Mouse (Mus musculus) lung, postnatal 10 days (tissue): ENCODE results near the gene Wdr70.

ENCODE experiments used
- DNase-seq: peaks from one replicate; pipeline ENCODE4 v3.0.0; 2021

Wdr70 gene

GRCm38 (mm10) chr15:7842398-7842797, 256.6 kb downstream of the Wdr70 start:
- no peak for DNase-seq

DNA sequence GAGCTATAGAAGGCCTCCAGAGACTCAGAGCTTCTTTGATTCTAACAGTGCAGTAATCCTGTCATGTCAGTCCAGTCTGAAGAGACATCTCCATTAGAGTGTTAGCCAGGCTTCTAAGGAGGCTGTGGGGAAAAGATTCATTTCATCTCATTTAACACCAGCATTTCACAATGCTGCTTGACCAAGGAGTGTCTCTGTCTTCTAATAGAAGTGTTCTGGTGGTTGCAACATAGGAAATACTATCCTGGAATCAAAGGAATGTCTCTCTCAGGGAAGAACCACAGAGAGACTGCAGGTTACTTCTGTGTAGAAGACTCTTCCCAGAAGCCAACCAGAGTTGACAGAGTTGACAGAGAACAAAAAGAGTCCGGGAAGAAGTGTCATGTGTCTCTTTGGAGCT, 257.3 kb downstream of the Wdr70 start:
- DNase-seq, result no peak

- DNase-seq, result no peak
Observed at GRCm38 (mm10) chr15:7838921-7839309, 260.1 kb downstream of the Wdr70 start.

DNA sequence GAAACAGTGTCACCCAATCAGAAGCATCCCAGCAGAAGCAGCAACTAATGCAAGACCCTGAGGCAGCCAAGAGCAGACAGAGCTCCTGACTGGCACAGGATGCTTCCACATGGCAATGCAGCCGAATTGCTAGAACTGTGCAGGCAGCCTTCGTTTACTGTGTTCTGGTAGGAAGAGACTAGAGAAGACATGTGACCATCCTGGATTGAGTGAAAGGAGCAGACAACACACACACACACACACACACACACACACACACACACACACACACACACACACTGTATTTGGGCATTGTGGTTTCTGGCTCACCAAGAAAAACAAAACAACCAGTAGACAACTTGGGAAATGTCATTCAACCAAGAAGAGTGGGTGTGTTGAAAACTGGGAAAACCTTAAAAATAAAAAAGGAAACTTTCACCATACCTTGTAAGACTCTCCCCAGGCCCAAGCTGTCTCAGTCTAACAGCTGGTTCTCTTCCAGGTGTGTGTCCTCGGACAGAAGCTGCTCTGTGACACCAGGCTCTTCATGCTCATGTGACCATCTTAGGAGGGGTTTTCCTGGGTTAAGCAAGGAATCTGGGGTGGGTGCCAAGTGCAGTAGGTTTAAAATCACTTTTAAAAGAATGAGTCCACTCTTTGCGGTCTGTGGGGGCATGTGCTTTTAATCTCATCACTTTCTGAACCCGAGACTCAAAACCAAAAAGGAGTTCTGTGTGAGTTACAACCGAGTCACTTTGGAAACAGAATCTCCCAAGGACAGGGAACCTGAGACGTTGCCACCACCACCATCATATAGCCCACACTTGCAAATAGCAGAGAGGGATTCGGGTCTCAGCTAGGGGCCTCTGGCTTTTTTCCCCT, 260.7 kb downstream of the Wdr70 start:
- DNase-seq, result no peak

DNA sequence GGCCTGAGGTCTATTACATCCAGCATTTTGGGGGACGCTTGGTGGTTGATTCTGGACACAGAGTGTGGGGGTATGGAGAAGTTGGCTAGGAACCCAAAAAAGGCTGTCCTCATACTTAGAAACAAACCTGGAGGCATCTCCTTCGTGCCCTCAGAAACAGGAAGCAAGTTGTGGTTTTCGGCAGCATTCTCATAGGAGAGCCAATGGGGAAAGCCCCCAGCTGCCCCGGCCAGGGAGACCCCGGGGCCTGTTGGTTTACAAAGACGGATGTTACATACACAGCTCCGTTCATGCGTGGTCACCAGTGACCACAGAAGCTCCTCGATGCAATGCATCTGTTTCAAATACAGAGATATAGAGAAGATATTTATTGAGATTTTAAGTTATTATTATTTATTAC, 263.6 kb downstream of the Wdr70 start:
- no peak for DNase-seq

GRCm38 (mm10) chr15:7825530-7825929, 273.5 kb downstream of the Wdr70 start:
- peak; percentile 42 for DNase-seq

DNA sequence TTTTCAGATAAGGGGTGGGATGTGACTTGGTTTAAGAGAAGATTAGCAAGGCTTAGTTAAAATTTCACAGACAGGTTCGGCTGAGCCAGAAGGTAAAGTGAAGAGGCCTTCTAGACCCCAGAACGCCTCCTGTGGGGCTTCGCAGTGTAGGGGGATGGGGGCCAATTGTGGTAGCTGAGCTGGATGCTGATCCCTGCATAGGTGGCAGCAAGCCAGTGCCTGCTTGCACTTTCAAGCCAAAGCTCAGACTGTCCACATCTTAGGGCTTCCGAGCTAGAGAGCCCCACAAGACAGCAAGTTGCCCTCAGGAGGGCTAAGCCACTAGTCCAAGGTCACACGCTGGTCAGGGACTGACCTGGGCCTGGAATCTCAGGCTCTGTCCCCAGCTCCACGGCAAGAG, 275.1 kb downstream of the Wdr70 start:
- peak; percentile 9 for DNase-seq
